Mouse (Mus musculus) cerebellum, adult 2 months (tissue): ENCODE data around the gene Fes.

Source experiments
- CTCF ChIP-seq: fragments of 200-500 bp; IDR thresholded peaks from 2 replicates; pipeline ENCODE4 v1.5.1; 2011; ENCODE audit warnings: low read depth, mild to moderate bottlenecking, control low read depth, low read length, moderate library complexity, borderline replicate concordance; ENCODE audit not compliant: insufficient read depth
- POLR2A ChIP-seq: fragments of 200-500 bp; IDR thresholded peaks from 2 replicates; pipeline ENCODE4 v1.6.1; 2011; ENCODE audit warnings: low read length, control low read depth, borderline replicate concordance; ENCODE audit not compliant: insufficient read depth

DNA sequence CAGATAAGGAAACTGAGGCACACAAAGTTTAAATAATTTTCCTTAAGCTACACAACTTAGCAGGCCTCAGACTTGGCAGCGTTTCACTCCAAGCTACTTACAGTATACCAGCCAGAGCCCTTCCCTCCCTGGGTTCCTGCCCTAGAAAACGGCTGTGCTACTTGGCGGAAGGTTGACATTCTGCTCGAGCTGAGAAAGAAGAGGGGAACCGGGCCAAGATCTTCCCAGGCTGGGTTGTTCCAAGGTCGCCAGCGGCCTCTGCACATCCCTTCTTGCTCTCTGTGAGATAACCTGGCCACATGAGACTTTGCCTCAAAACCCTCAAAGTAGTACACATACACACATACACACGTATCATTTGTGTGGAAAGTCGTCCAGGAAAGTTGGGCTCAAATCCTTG is 15.8 kb upstream of the Fes start:
- no peak for TF ChIP-seq CTCF
- no peak for TF ChIP-seq POLR2A
